Mouse (Mus musculus) stomach, postnatal 0 days (tissue): ENCODE measurements around the gene Cntln.

Experiments used
- CTCF ChIP-seq: IDR thresholded peaks from 2 replicates; pipeline ENCODE4 v1.5.1; 2016; ENCODE audit warnings: antibody characterized with exemption, low read depth, mild to moderate bottlenecking, moderate library complexity
- EP300 ChIP-seq: optimal IDR thresholded peaks from 2 replicates; pipeline ENCODE3; 2016; ENCODE audit warnings: antibody characterized with exemption

DNA sequence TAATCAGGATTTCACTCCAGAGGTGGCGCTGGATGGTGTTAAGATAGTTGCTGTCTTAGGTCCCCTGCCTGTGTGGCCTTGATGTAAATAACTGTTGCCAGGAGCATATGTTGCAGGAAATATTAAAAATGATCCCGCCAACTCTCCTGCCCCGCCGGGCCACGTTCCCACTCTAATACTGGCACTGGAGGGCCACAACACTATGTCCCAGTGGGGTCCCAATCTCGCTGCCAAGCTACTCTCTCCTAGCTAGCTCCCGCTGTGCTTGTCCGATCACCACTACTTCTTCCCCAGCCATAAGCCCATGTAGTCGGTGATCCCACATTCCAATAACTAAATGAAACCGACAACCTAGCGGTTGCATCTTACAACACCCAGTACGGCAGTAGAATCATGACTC lies 283.9 kb downstream of the Cntln start:
- TF ChIP-seq CTCF (no peak), EP300 (no peak)
